Mouse (Mus musculus): ENCODE data around the gene Grhpr.

GRCm38 (mm10) chr4:45000001-45000400 lies 18.8 kb downstream of the Grhpr start:
- no peak for TF ChIP-seq ZNF384 (IDR thresholded peaks at IDR 0.05; ENCODE audit: low read depth, low read length)
- no peak for TF ChIP-seq MAFK (IDR thresholded peaks at IDR 0.05; ENCODE audit: insufficient read depth, low read depth, low read length)
- TF ChIP-seq HCFC1 (IDR thresholded peaks at IDR 0.05; ENCODE audit: borderline replicate concordance, insufficient read depth, low read length), result no peak
- no peak for TF ChIP-seq ZC3H11A (IDR thresholded peaks at IDR 0.05; ENCODE audit: borderline replicate concordance, low read depth, low read length)

All from ES-E14 (cell line).